Mouse (Mus musculus) limb, embryonic 14.5 days (tissue): ENCODE data around the gene Sh3glb1. TPM values are rescaled to one million over a fixed set of nuclear protein-coding genes. Genes with fewer than 3 reads are reported as not detected.

ENCODE experiments used
- ATAC-seq: fragments of 200-750 bp; cut with Nextera tagmentation; 2 replicates; pipeline ENCODE4 v1.8.0; 2017; ENCODE audit warnings: low read depth, moderate number of reproducible peaks, moderate TSS enrichment; ENCODE audit not compliant: low FRiP score
- DNase-seq: peaks from one replicate; pipeline ENCODE4 v3.0.0-alpha.2; 2015; ENCODE audit warnings: low spot score
- H3K27ac ChIP-seq: fragments of 300-500 bp; sonication (generic); replicated peaks from 2 replicates; pipeline ENCODE4 v1.5.1; 2014; ENCODE audit warnings: low read depth, mild to moderate bottlenecking, low read length, moderate library complexity, mixed read lengths
- H3K27me3 ChIP-seq: fragments of 300-500 bp; sonication (generic); 2 replicates; pipeline ENCODE4 v1.6.1; 2014; ENCODE audit warnings: low read length, mixed read lengths; ENCODE audit not compliant: control insufficient read depth, insufficient read depth
- H3K36me3 ChIP-seq: fragments of 300-500 bp; sonication (generic); 2 replicates; pipeline ENCODE4 v1.6.1; 2014; ENCODE audit warnings: mild to moderate bottlenecking, low read length, moderate library complexity, mixed read lengths; ENCODE audit not compliant: control insufficient read depth, insufficient read depth
- H3K4me1 ChIP-seq: fragments of 300-500 bp; sonication (generic); 2 replicates; pipeline ENCODE4 v1.6.1; 2014; ENCODE audit warnings: antibody characterized with exemption, low read length, mixed read lengths; ENCODE audit not compliant: control insufficient read depth, insufficient read depth
- H3K4me2 ChIP-seq: fragments of 300-500 bp; sonication (generic); replicated peaks from 2 replicates; pipeline ENCODE4 v1.6.1; 2014; ENCODE audit warnings: low read depth, mild to moderate bottlenecking, low read length, moderate library complexity; ENCODE audit not compliant: severe bottlenecking
- H3K4me3 ChIP-seq: fragments of 300-500 bp; sonication (generic); replicated peaks from 2 replicates; pipeline ENCODE4 v1.5.1; 2014; ENCODE audit warnings: low read length
- H3K9ac ChIP-seq: fragments of 300-500 bp; sonication (generic); 2 replicates; pipeline ENCODE4 v1.6.1; 2014; ENCODE audit warnings: mild to moderate bottlenecking, low read depth, low read length, moderate library complexity; ENCODE audit not compliant: severe bottlenecking
- H3K9me3 ChIP-seq: fragments of 300-500 bp; sonication (generic); 2 replicates; pipeline ENCODE4 v1.6.1; 2016; ENCODE audit warnings: low read length; ENCODE audit not compliant: control insufficient read depth
- POLR2A ChIP-seq: fragments of 200-500 bp; IDR thresholded peaks from 2 replicates; pipeline ENCODE4 v1.8.0; 2012; ENCODE audit warnings: inconsistent platforms, mild to moderate bottlenecking, moderate library complexity, borderline replicate concordance; ENCODE audit not compliant: insufficient read depth, insufficient read length; ENCODE audit errors: extremely low read depth
- WGBS: fragments of 180-500 bp; shearing (Covaris S2); extraction: QIAGEN DNeasy Blood & Tissue Kit; methylation state at CpG from one replicate; pipeline ENCODE4 v1.1.7; 2014; 5-methylcytosine and 5-hydroxymethylcytosine counted together
- polyA plus RNA-seq, 2 experiments: library from polyadenylated mRNA; depleted of rRNA in 1 of 2; stranded (reverse) in 1 of 2; unstranded in 1 of 2; fragments of >200 nt; fragmentation: Nextera tagmentation in 1 of 2; extraction: Ambion mirVana in 1 of 2; gene quantifications; 2 replicates each; pipeline versions ENCODE4 v1.2.1 to v1.2.3; 2012 to 2014

The Sh3glb1 gene
- polyA plus RNA-seq, 2 experiments: 30.3 to 138 TPM

- Histone ChIP-seq H3K27ac (no peak overlapping the region), H3K4me1 (no peaks in the 10 kb centered on the region)
- no peak for DNase-seq
Observed at GRCm38 (mm10) chr3:144677751-144678150, 42.4 kb downstream of the Sh3glb1 start.

GRCm38 (mm10) chr3:144676249-144676648, 43.9 kb downstream of the Sh3glb1 start:
- H3K36me3 ChIP-seq: no peaks in the 10 kb centered on the region
- TF ChIP-seq POLR2A: no peak
- no peaks in the 10 kb centered on the region for H3K9me3 ChIP-seq
- no peak overlapping the region for H3K27ac ChIP-seq
- no peak for DNase-seq
- H3K4me1 ChIP-seq: no peaks in the 10 kb centered on the region
- no peak overlapping the region for H3K4me2 ChIP-seq
- H3K4me3 ChIP-seq: no peak overlapping the region
- ATAC-seq: no peak
- WGBS: 83% methylated on average over 9 of the region's 9 CpGs
- no peaks in the 10 kb centered on the region for H3K27me3 ChIP-seq
- H3K9ac ChIP-seq: no peak overlapping the region

More at GRCm38 (mm10) chr3:144677751-144678150, 42.4 kb downstream of the Sh3glb1 start:
- WGBS: 92% methylated on average over 6 of the region's 6 CpGs
- no peak for TF ChIP-seq POLR2A
- Histone ChIP-seq H3K36me3 (no peaks in the 10 kb centered on the region), H3K4me3 (no peak overlapping the region), H3K9ac (no peak overlapping the region), H3K9me3 (no peaks in the 10 kb centered on the region), H3K27me3 (no peaks in the 10 kb centered on the region), H3K4me2 (no peak overlapping the region)
- no peak for ATAC-seq

- Histone ChIP-seq H3K9ac (no peak overlapping the region), H3K4me1 (no peaks in the 10 kb centered on the region), H3K27ac (no peak overlapping the region), H3K4me2 (no peak overlapping the region), H3K36me3 (no peaks in the 10 kb centered on the region), H3K9me3 (no peaks in the 10 kb centered on the region), H3K27me3 (no peaks in the 10 kb centered on the region), H3K4me3 (no peak overlapping the region)
- TF ChIP-seq POLR2A: no peak
- ATAC-seq (no peak), DNase-seq (no peak)
- WGBS: 65% methylated on average over 8 of the region's 8 CpGs
Observed at GRCm38 (mm10) chr3:144672016-144672415, 48.1 kb downstream of the Sh3glb1 start.

GRCm38 (mm10) chr3:144669944-144670874, 49.9 kb downstream of the Sh3glb1 start:
- no peak for TF ChIP-seq POLR2A
- Histone ChIP-seq H3K36me3 (no peaks in the 10 kb centered on the region), H3K4me2 (no peak overlapping the region), H3K4me3 (no peak overlapping the region), H3K27me3 (no peaks in the 10 kb centered on the region), H3K9me3 (no peaks in the 10 kb centered on the region), H3K4me1 (no peaks in the 10 kb centered on the region), H3K27ac (no peak overlapping the region), H3K9ac (no peak overlapping the region)
- ATAC-seq (no peak), DNase-seq (no peak)
- 73% methylated on average over 14 of the region's 14 CpGs for WGBS

GRCm38 (mm10) chr3:144669457-144669864, 50.7 kb downstream of the Sh3glb1 start:
- no peak for ATAC-seq
- H3K27me3 ChIP-seq: no peaks in the 10 kb centered on the region
- no peak overlapping the region for H3K4me2 ChIP-seq
- 88% methylated on average over 11 of the region's 11 CpGs for WGBS
- H3K9ac ChIP-seq: no peak overlapping the region
- H3K4me1 ChIP-seq: no peaks in the 10 kb centered on the region
- no peak for DNase-seq
- no peaks in the 10 kb centered on the region for H3K9me3 ChIP-seq
- no peak overlapping the region for H3K4me3 ChIP-seq
- H3K36me3 ChIP-seq: no peaks in the 10 kb centered on the region
- no peak overlapping the region for H3K27ac ChIP-seq
- no peak for TF ChIP-seq POLR2A
